Mouse (Mus musculus): ENCODE measurements around the gene Olfr912. TPM values are rescaled to one million over a fixed set of nuclear protein-coding genes. Genes with fewer than 3 reads are reported as not detected.

Gene Olfr912
- not detected for total RNA-seq (2021)
- long read RNA-seq, experiment 1: 0 reads
- long read RNA-seq, experiment 2: 0 reads

DNA sequence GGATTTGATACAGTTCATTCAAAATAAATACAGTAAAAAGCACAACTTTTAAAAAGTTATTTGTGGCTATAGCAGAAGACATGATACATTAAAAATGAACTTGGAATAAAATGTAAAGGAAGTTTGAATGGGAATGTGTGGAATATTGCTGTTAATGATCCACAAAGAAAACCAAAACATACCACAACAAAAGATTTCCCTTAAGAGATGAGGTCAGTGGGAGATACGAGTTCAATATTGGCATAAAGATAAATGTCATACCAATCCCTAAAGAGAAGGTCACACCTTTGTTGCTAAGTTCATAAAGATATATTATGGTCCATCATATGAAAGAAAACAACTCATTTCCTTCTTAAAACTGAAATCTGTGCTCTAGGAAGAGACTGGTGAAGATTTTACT lies at the start of gene Olfr912:
Gene Olfr912, plus strand, starts transcription at position 301 of the 400 bp plus-strand sequence.
- no peak for DNase-seq (ENCODE audit: low spot score in 2 of 2)

DNA sequence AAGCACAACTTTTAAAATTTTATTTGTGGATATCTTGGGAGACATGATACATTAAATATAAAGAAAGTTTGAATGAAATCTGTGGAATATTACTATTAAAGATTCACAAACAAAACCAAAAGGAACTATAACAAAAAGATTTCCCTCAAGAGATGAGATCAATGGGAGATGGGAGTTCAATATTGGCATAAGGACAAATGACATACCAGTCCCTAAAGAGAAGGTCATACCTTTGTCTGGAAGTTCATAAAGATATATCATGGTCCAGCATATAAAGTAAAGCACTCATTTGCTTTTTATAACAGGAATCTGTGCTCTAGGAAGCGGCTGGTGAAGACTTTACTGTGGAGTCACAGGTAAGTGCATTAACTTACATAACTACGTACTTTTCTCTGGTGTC lies 42.4 kb upstream of the Olfr912 start, which contains the start of gene Olfr910:
Gene Olfr910, plus strand, starts transcription at position 301 of the 400 bp plus-strand sequence.
- no peak for DNase-seq (ENCODE audit: low spot score in 2 of 2)

DNA sequence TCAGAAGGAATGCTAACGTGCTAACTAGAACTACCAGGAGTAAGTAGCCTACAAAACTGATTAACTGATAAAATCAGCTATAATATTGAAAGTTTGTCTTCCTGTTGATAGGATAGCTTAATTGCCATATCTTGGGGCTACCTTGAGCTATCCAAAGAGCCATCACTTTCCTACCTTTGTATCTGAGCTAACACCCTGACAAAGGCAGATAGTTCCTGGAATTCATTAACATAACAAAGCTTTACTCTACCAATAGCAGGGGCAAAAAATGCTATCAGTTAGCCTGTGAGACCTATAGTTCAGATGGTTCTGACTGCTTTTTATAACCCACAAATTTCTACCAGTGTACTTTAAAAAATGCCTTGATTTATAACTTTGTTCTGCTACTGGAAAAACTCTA lies 11.1 kb downstream of the Olfr912 start:
- DNase-seq (ENCODE audit: low spot score in 2 of 2): no peak

DNA sequence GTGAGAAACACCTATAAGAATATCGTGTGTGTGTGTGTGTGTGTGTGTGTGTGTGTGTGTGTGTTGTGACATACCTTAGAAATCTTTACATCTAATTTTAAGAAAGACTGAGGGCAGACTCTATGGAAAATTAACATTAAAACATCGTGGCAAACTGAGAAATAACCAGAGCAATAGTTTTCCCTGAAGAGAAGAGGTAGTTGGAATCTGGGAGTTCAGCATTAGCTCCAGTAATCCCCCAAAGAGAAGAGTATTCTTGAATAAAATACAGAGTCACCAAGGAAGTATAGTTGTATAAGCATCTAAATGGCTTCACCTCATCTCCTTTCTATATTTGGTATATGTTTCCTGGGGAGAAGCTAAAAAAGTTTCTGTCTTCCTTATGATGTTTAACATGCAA lies 12.5 kb downstream of the Olfr912 start, which contains the start of gene Olfr913:
Gene Olfr913, plus strand, starts transcription at position 301 of the 400 bp plus-strand sequence.
- no peak for DNase-seq (ENCODE audit: low spot score in 2 of 2)

DNA sequence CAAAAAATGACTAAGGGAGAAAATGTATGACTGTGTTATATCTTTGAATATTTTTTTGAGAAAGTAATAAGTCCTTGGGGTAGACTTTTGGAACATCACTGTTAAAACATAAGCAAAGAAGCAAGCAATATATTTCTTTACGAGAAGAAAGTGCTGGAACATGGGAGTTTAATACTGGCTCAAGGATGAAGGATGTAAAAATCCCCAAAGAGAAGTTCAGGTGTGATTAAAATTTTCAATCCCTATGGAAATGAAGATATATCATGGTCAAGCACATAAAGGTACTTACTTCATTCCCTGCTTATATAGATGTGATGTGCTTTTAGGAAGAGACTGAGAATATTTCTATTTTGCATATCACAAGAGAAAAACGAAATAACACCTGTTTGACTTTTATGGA lies 24.8 kb downstream of the Olfr912 start, which contains the start of gene Olfr914:
Gene Olfr914, plus strand, starts transcription at position 301 of the 400 bp plus-strand sequence.
- DNase-seq (ENCODE audit: low spot score in 2 of 2): no peak

GRCm38 (mm10) chr9:38632406-38632805 lies 52.4 kb downstream of the Olfr912 start:
- no peak for DNase-seq (ENCODE audit: low spot score in 2 of 2)

Other genes starting within 250 kb of the Olfr912 start
- not detected for gene Olfr898, start 231.8 kb upstream of the Olfr912 start, total RNA-seq (2021)
- not detected for gene Olfr250, start 213.3 kb upstream of the Olfr912 start, total RNA-seq (2021)
- gene Olfr251, start 203.1 kb upstream of the Olfr912 start, total RNA-seq (2021): not detected
- not detected for gene Olfr147, start 178.5 kb upstream of the Olfr912 start, total RNA-seq (2021)
- gene Olfr901, start 150.7 kb upstream of the Olfr912 start, total RNA-seq (2021): not detected
- not detected for gene Olfr902, start 132.5 kb upstream of the Olfr912 start, total RNA-seq (2021)
- not detected for gene Olfr904, start 117.0 kb upstream of the Olfr912 start, total RNA-seq (2021)
- gene Olfr905, start 109.1 kb upstream of the Olfr912 start, total RNA-seq (2021): under 1 TPM in 1 of 2 experiments, not detected in 1; 0.06 TPM
- gene Olfr906, start 93.1 kb upstream of the Olfr912 start, total RNA-seq (2021): not detected
- not detected for gene Olfr907, start 84.4 kb upstream of the Olfr912 start, total RNA-seq (2021)
- gene Olfr911-ps1, start 58.6 kb upstream of the Olfr912 start, total RNA-seq (2021): not detected
- not detected for gene Olfr910, start 42.3 kb upstream of the Olfr912 start, total RNA-seq (2021)
- gene Olfr913, start 12.6 kb downstream of the Olfr912 start, total RNA-seq (2021): not detected
- gene Olfr914, start 24.9 kb downstream of the Olfr912 start, total RNA-seq (2021): not detected
- not detected for gene Olfr916, start 79.7 kb downstream of the Olfr912 start, total RNA-seq (2021)
- gene Olfr917, start 85.7 kb downstream of the Olfr912 start, total RNA-seq (2021): not detected
- not detected for gene Olfr918, start 94.4 kb downstream of the Olfr912 start, total RNA-seq (2021)
- not detected for gene Olfr919, start 123.5 kb downstream of the Olfr912 start, total RNA-seq (2021)
- 10 to 100 TPM; 41.1 to 43.6 TPM for gene Vwa5a, start 138.1 kb downstream of the Olfr912 start, total RNA-seq (2021)
- under 1 TPM; 0.19 to 0.33 TPM for gene Olfr920, start 172.1 kb downstream of the Olfr912 start, total RNA-seq (2021)
- not detected for gene Olfr921, start 192.9 kb downstream of the Olfr912 start, total RNA-seq (2021)
- not detected for gene Olfr922, start 234.4 kb downstream of the Olfr912 start, total RNA-seq (2021)
- not detected for gene Olfr923, start 246.4 kb downstream of the Olfr912 start, total RNA-seq (2021)

All from adrenal gland, adult 18-20 months (tissue).